Mouse (Mus musculus): ENCODE results near the gene Fgf22.

DNA sequence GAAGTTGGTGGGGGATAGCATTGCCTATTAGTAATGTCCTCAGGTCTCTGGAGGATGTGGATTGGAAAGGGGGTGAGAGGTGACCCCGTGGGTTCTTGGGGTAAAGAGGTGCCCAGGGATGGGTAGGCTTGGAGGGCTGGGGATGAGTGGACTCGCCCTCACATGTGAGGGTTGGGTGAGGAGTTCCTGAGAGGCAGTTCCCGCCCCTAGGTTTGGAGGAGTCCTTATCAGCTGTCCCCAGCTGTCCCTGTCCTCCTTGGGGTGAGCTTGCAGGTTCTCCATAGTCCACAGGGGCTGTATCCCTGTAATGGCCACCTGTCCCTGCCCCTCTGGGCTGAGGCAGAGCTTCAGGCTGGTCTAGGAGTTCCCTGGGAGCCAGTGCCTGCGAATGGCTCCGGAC lies 48.9 kb upstream of the Fgf22 start:
- TF ChIP-seq CTCF (IDR thresholded peaks at IDR 0.05; ENCODE audit: low read depth) (no peak), EP300 (IDR thresholded peaks at IDR 0.05; ENCODE audit: low read depth) (peak; percentile 96)

All from liver, postnatal 0 days (tissue).